Mouse (Mus musculus) adrenal gland (tissue): ENCODE results near the gene 2410137M14Rik.
"Not testable (repeated sequence)": the region's sequence is repeated elsewhere in the genome, so short reads cannot be mapped to it uniquely, and the experiment has no call there.

Experiments
- intact Hi-C: fragments of 180-260 bp; cut with DNase I; formaldehyde crosslinking; loops from one replicate; pipeline ENCODE4 v1.15.1; 2025

Gene 2410137M14Rik

GRCm38 (mm10) chr17:36995448-36995847, 14.4 kb upstream of the 2410137M14Rik start:
- intact Hi-C loops, result loop anchor here (5.0 kb wide), 2 partner anchors 52 to 98 kb away; partner anchors contain the start of genes Gabbr1 and Trim31

- intact Hi-C loops, result no loop called here
Measured at GRCm38 (mm10) chr17:36994528-36994927, 13.5 kb upstream of the 2410137M14Rik start.

DNA sequence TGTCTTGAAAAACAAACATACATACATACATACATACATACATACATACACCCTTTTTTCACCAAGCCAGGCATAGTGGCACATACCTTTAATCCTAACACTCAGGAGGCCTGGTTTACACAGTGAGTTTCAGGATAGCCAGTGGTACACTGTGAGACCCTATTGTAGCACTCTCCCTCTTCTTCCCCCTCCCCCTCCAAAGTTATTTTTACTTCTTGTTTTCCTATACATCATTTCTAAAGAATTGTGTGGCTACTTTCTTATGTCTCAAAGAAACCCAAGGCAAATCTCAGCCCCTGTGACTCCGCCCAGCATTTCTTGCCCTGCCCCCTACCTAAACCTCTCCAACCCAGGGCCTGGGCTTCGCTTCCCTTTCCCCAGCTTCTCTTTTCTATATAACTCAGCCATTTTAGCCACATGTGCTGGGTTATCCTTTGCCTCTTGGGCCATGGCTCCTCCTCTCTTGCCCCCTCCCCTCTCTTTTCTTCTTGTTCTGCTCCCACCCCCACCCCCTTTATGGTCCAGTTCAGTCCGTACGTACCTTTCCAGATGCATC, 12.8 kb upstream of the 2410137M14Rik start:
- intact Hi-C loops, result no loop called here

GRCm38 (mm10) chr17:36992336-36993104, 11.5 kb upstream of the 2410137M14Rik start:
- intact Hi-C loops, result no loop called here

- intact Hi-C loops, result not testable (repeated sequence)
Measured at GRCm38 (mm10) chr17:36990630-36991029, 9.6 kb upstream of the 2410137M14Rik start.

DNA sequence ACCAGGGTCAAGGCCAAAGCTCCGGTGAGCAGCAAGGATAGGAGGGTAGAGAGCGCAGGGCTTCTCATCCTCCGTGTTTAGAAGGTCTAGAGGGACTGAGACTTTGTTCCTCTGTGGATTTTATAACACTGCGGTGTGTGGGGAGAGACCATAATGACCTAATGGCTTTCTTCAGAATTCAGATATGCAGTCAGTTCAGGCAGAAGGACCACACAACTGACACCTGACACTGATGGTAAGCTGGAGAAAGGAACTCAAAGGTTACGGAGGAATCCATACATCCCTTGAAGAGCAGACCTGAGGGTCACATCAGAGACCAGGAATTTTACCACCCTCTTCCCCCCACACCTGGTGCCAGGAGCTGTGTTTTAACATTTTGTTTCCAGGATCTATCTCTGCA, 8.4 kb upstream of the 2410137M14Rik start, which contains the start of gene H2-M5:
TSS of gene H2-M5 (minus strand) at position 101 of the 400 bp plus-strand sequence.
- intact Hi-C loops, result no loop called here

GRCm38 (mm10) chr17:36988475-36988874, 7.4 kb upstream of the 2410137M14Rik start:
- intact Hi-C loops, result no loop called here

GRCm38 (mm10) chr17:36982253-36983155, 1.5 kb upstream of the 2410137M14Rik start:
- intact Hi-C loops, result no loop called here

- intact Hi-C loops, result no loop called here
Measured at GRCm38 (mm10) chr17:36981845-36982244, 808 bp upstream of the 2410137M14Rik start.

DNA sequence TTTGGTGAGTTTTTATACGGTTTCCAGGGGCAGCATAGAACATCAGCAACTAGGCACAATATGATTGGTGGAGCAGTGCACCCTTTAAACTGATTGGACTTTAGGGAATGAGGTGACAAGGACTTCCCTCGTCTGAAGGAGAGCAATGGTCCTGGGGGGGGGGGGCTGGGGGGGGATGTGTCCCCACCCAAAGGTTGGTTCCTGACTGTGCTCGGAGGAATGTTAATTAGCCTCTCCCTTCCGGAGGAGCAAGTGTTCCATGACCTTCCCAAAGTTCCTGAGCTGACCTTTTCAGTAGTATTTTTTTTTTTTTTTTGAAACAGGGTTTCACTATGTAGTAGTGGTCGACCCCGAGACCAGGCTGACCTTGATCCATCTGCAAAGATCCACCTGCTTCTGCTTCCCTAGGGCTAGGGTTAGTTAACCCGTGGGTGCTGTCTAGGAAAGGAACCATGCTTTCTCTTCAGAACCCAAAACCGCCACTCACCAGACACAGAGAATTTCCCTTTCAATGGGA, 7.7 kb downstream of the 2410137M14Rik start:
- intact Hi-C loops, result no loop called here

DNA sequence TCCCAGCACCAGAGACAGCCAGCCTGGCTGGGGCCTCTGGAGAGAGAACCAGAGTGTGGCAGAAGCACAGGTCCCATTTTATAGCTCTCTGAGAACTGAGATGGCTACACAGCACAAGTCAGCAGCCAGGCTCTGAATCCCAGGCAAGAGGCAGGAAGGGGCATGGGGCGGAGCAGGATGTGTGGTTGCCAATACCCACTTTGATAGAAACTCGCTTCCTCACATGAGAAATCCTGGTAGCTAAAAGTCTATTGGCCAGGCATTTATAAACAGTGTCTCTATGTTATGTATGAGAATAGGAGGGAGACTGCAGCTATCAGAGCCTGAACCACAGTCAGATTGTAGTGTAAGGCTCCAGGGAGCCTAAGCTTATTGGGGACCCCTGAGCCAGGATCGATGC, 8.2 kb downstream of the 2410137M14Rik start:
- intact Hi-C loops, result no loop called here

DNA sequence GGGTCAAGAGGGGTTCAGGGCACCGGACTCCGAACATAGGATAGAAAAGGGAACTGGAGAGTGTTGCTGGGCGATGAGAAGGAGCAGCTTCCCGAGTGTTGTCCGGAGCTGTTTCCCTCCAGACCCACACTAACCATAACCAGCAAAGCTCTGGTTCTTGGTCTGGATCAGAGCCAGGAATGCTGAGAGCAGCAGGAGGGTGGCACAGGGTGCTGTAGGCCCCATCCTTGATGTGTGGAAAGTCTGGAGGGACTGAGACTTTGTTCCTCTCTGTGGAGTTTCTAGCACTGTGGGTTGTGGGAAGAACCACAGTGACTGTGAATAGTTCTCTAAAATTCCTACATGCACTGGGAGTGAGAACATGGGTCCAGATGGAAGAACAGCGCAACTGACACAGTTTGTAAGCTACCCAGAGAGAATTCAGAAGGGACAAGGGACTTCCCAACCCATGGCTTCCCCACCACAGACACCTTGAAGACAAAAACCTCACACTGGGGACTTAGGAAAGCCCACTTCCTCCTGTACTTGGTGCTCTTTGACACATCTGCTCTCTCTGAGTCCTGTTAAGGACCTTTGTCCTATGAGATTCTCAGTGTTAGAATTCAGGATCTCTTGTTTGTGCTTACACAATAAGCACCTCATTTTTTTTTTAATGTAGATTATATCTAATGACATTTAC, 9.7 kb downstream of the 2410137M14Rik start:
- intact Hi-C loops, result no loop called here

- intact Hi-C loops, result no loop called here
Measured at GRCm38 (mm10) chr17:36970316-36970890, 10.6 kb downstream of the 2410137M14Rik start.

DNA sequence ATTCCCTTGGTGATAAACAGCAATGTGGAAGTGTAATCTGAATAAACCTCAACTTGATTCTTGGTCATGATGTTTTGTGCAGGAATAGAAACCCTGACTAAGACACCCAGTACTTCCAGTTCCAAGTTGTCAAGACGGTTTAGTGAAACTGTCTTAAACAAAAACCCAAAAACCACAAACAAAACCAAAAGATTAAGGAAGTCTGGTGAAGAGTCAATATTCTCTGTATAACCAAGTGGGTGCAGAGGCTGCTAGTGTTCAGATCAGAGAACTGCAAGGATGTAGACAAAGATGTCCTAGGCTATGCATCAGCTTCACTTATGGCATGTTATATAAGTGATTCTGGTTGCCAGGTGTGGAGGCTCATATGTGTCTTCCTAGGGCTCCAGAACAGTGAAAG, 14.2 kb downstream of the 2410137M14Rik start:
- intact Hi-C loops, result no loop called here

DNA sequence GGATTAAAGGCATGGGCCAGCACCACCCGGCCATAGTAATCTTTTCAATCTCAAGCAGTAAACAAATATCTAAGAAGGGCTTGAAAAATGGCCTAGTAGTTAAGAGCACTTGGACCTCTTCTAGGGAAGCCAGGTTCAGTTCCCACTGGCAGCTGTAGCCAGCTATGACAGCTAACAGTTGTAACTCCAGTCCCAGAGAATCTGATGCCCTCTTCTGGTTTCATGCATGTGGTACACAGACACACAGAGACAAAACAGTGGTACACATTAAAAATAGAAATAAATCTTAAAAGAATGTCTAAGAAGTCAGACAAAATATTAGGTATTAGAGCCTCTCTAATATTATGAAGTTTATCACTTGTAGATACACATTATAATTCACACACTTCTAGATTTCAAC, 19.9 kb downstream of the 2410137M14Rik start:
- intact Hi-C loops, result loop anchor here (5.0 kb wide), 2 partner anchors 41 to 44 kb away; partner anchors contain the start of gene Zfp57

GRCm38 (mm10) chr17:36958884-36959283, 22.2 kb downstream of the 2410137M14Rik start:
- intact Hi-C loops, result no loop called here

DNA sequence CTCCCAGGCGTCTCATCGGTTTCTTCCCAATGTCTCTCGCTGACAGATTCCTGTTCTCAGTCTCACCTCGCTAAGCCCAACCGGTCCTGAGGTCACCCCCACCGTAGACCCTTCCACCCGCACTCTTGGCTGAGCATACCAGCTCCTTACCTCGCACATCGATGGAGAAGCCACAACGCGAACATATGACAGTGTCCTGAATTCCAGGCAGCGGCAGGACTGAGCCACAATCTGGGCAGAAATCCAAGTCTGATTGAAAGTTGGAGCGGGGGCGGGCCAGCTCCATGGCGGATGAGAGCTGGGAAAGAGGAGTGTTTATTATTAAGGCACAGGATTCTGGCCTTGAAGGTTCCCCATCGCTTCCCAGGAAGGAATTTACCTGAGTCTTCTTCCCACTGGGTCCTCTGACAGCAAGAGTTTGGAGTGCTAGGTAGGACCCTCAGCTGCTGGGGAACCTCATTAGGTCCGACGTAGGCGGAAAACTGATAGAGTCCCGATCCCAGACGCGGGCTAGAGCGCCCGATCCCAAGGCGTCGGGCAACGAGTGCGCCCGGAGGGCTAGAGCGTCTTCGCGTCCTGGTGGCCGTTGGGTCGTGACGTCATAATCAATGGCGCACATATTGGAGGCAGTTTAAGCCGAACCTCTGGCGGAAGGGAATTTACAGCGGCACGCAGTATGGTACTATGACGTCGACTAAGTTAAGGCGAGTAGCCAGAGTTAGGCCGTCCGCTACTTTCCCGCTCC, 22.9 kb downstream of the 2410137M14Rik start, which contains the start of the genes Znrd1 and Znrd1as:
TSS of gene Znrd1 (minus strand) at position 561 of the 745 bp plus-strand sequence.
TSS of gene Znrd1as (plus strand) at position 594 of the 745 bp plus-strand sequence.
- intact Hi-C loops, result no loop called here

DNA sequence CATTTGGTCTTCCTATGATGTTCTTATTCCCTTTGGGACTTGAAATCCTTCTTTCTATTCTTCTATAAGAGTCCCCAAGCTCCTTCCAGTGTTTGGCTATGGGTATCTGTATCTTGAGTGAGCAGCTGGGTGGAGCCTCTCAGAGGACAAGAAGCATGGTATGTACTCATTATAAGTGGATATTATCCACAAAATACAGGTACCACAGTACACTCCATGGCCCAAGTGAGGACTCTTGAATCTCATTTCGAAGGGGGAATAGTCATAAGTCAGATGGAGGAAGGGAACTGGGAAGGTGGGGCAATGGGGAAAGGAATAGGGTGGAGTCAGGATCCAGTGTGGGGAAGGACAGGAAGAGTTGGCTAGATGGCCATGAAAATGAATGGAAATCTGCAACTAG, 28.0 kb downstream of the 2410137M14Rik start:
- intact Hi-C loops, result no loop called here

GRCm38 (mm10) chr17:36952631-36953030, 28.4 kb downstream of the 2410137M14Rik start:
- intact Hi-C loops, result no loop called here
